Mouse (Mus musculus) myocyte (in vitro differentiated cells): ENCODE measurements around the gene Best1.

ENCODE experiments used
- E2F4 ChIP-seq: IDR thresholded peaks from one replicate; pipeline ENCODE4 v1.6.1; 2011; ENCODE audit warnings: mild to moderate bottlenecking, control low read depth, moderate library complexity; ENCODE audit not compliant: insufficient read depth
- MAX ChIP-seq: IDR thresholded peaks from one replicate; pipeline ENCODE4 v1.6.1; 2011; ENCODE audit warnings: low read depth, mild to moderate bottlenecking, control low read depth
- MYOG ChIP-seq, 3 experiments: IDR thresholded peaks; one replicate each; pipeline ENCODE4 v1.6.1; 2011; ENCODE audit warnings: control low read depth in 2 of 3, low read depth in 2 of 3, mild to moderate bottlenecking in 2 of 3; ENCODE audit not compliant: insufficient read length in 2 of 3, control insufficient read depth in 1 of 3, insufficient read depth in 1 of 3
- POLR2A ChIP-seq: IDR thresholded peaks from one replicate; pipeline ENCODE4 v1.6.1; 2011; ENCODE audit warnings: low read depth, mild to moderate bottlenecking, control low read depth, moderate library complexity; ENCODE audit not compliant: insufficient read length
- POLR2AphosphoS2 ChIP-seq: IDR thresholded peaks from one replicate; pipeline ENCODE4 v1.6.1; 2011; ENCODE audit warnings: low read depth, control low read depth; ENCODE audit not compliant: insufficient read length
- TCF12 ChIP-seq: IDR thresholded peaks from one replicate; pipeline ENCODE4 v1.6.1; 2011; ENCODE audit warnings: mild to moderate bottlenecking, control low read depth; ENCODE audit not compliant: poor library complexity, insufficient read depth, severe bottlenecking

- TF ChIP-seq POLR2A (no peak), MAX (no peak), TCF12 (no peak), POLR2AphosphoS2 (no peak), E2F4 (no peak), MYOG (IDR thresholded peaks at IDR 0.05; ENCODE audit: control insufficient read depth in 1 of 3, insufficient read depth in 1 of 3, insufficient read length in 2 of 3, low read depth in 2 of 3) (no peak)
Measured at GRCm38 (mm10) chr19:10029746-10030145, 28.3 kb upstream of the Best1 start.
